Mouse (Mus musculus) heart, embryonic 14.5 days (tissue): ENCODE results near the gene Elof1. TPM values are rescaled to one million over a fixed set of nuclear protein-coding genes. Genes with fewer than 3 reads are reported as not detected.
"Not testable (repeated sequence)": the region's sequence is repeated elsewhere in the genome, so short reads cannot be mapped to it uniquely, and the experiment has no call there.

Source experiments
- ATAC-seq: fragments of 200-750 bp; cut with Nextera tagmentation; 2 replicates; pipeline ENCODE4 v1.8.0; 2017; ENCODE audit warnings: low read depth, moderate TSS enrichment; ENCODE audit not compliant: insufficient number of reproducible peaks, insufficient read depth, low FRiP score
- H3K27ac ChIP-seq, 2 experiments: fragments of 200-500 bp in 1 of 2; fragments of 300-500 bp in 1 of 2; sonication (generic) in 1 of 2; replicated peaks in 1 of 2; 2 replicates each; pipeline ENCODE4 v1.5.1; 2012 to 2014; ENCODE audit warnings: low read depth in 2 of 2, low read length in 2 of 2, control low read depth in 1 of 2, mild to moderate bottlenecking in 1 of 2, mixed read lengths in 1 of 2; ENCODE audit not compliant: control insufficient read depth in 1 of 2, insufficient read depth in 1 of 2
- H3K27me3 ChIP-seq: fragments of 300-500 bp; sonication (generic); 2 replicates; pipeline ENCODE4 v1.6.1; 2014; ENCODE audit warnings: mild to moderate bottlenecking, low read length, control low read depth; ENCODE audit not compliant: control insufficient read depth, insufficient read depth
- H3K36me3 ChIP-seq: fragments of 300-500 bp; sonication (generic); 2 replicates; pipeline ENCODE4 v1.6.1; 2014; ENCODE audit warnings: mild to moderate bottlenecking, control low read depth, low read length, mixed read lengths; ENCODE audit not compliant: control insufficient read depth, insufficient read depth
- H3K4me1 ChIP-seq, 2 experiments: fragments of 200-500 bp in 1 of 2; fragments of 300-500 bp in 1 of 2; sonication (generic) in 1 of 2; 2 replicates each; pipeline ENCODE4 v1.6.1; 2012 to 2014; ENCODE audit warnings: low read length in 2 of 2, control low read depth in 1 of 2, mixed read lengths in 1 of 2; ENCODE audit not compliant: control insufficient read depth in 2 of 2, insufficient read depth in 2 of 2
- H3K4me2 ChIP-seq: fragments of 300-500 bp; sonication (generic); 2 replicates; pipeline ENCODE4 v1.6.1; 2014; ENCODE audit warnings: mild to moderate bottlenecking, low read length
- H3K4me3 ChIP-seq, 2 experiments: fragments of 200-500 bp in 1 of 2; fragments of 300-500 bp in 1 of 2; sonication (generic) in 1 of 2; 2 replicates each; pipeline ENCODE4 v1.5.1; 2012 to 2014; ENCODE audit warnings: low read length in 2 of 2, mild to moderate bottlenecking in 2 of 2, control low read depth in 1 of 2, low read depth in 1 of 2, moderate library complexity in 1 of 2; ENCODE audit not compliant: control insufficient read depth in 1 of 2, insufficient read depth in 1 of 2
- H3K9ac ChIP-seq: fragments of 300-500 bp; sonication (generic); 2 replicates; pipeline ENCODE4 v1.6.1; 2014; ENCODE audit warnings: mild to moderate bottlenecking, low read length
- H3K9me3 ChIP-seq: fragments of 300-500 bp; sonication (generic); 2 replicates; pipeline ENCODE4 v1.6.1; 2016; ENCODE audit warnings: low read length, control low read depth; ENCODE audit not compliant: control insufficient read depth
- WGBS: fragments of 180-500 bp; shearing (Covaris S2); extraction: QIAGEN DNeasy Blood & Tissue Kit; methylation state at CpG from one replicate; pipeline ENCODE4 v1.1.7; 2014; 5-methylcytosine and 5-hydroxymethylcytosine counted together
- polyA plus RNA-seq: library from polyadenylated mRNA; unstranded; fragments of >200 nt; fragmentation: Nextera tagmentation; extraction: Ambion mirVana; gene quantifications from 2 replicates; pipeline ENCODE4 v1.2.1, GENCODE M21; 2014

Gene Elof1
- polyA plus RNA-seq, 1 experiment from 2014 or later, result 129 TPM

- no peaks in the 10 kb centered on the region for H3K27me3 ChIP-seq
- H3K4me1 ChIP-seq, result peaks cover 4 to 12% of the 10 kb centered on the region in 2 experiments
These were observed 31.7 kb downstream of the Elof1 start, which contains the start of gene Ecsit for GRCm38 (mm10) chr9:22085022-22085834. Gene Ecsit, minus strand, starts transcription at chr9:22085438.

GRCm38 (mm10) chr9:22084667-22085021, 32.3 kb downstream of the Elof1 start:
- Histone ChIP-seq H3K9ac (peak overlapping the region; percentile 87), H3K27ac (peak overlapping the region; percentile 36 to 73; a peak in 2 of 4 replicates), H3K4me1 (peaks cover 4 to 9% of the 10 kb centered on the region in 2 experiments), H3K4me2 (peak overlapping the region; percentile 85), H3K9me3 (no peaks in the 10 kb centered on the region), H3K27me3 (no peaks in the 10 kb centered on the region), H3K4me3 (peak overlapping the region; percentile 80 to 84), H3K36me3 (peaks cover 17% of the 10 kb centered on the region)
- 37% methylated on average over 4 of the region's 4 CpGs for WGBS
- ATAC-seq, result no peak; the same call in 1 of the 2 replicates

More at GRCm38 (mm10) chr9:22085022-22085834, 31.7 kb downstream of the Elof1 start, which contains the start of gene Ecsit:
- Histone ChIP-seq H3K4me3 (peak within 1 kb of the TSS; percentile 80 to 84), H3K9ac (peak within 1 kb of the TSS; percentile 87), H3K4me2 (peak within 1 kb of the TSS; percentile 85), H3K27ac (peak within 1 kb of the TSS; percentile 73 to 80), H3K9me3 (no peaks in the 10 kb centered on the region), H3K36me3 (peaks cover 11% of the 10 kb centered on the region)
- under 1% methylated on average over 48 of the region's 48 CpGs for WGBS
- peak; percentile 97 for ATAC-seq

GRCm38 (mm10) chr9:22076223-22076622, 40.7 kb downstream of the Elof1 start:
- Histone ChIP-seq H3K4me1 (no peaks in the 10 kb centered on the region), H3K4me3 (no peak overlapping the region), H3K36me3 (peaks cover 61% of the 10 kb centered on the region), H3K9ac (no peak overlapping the region), H3K4me2 (no peak overlapping the region), H3K27me3 (no peaks in the 10 kb centered on the region), H3K9me3 (no peaks in the 10 kb centered on the region), H3K27ac (no peak overlapping the region)
- WGBS, result 89% methylated on average over 23 of the region's 23 CpGs
- no peak for ATAC-seq

- H3K27ac ChIP-seq, ATAC-seq, H3K4me3 ChIP-seq, H3K9ac ChIP-seq, H3K4me2 ChIP-seq, H3K4me1 ChIP-seq, H3K27me3 ChIP-seq, H3K9me3 ChIP-seq: not testable (repeated sequence)
- WGBS, result 52% methylated on average over 4 of the region's 5 CpGs
- H3K36me3 ChIP-seq, result peaks cover 61% of the 10 kb centered on the region
These were observed 41.2 kb downstream of the Elof1 start for GRCm38 (mm10) chr9:22075778-22076177.

- WGBS, result 85% methylated on average over 4 of the region's 4 CpGs
- H3K4me2 ChIP-seq, result no peak overlapping the region
- peaks cover 3 to 11% of the 10 kb centered on the region in 2 experiments; a peak in 2 of 4 replicates for H3K4me1 ChIP-seq
- ATAC-seq, result no peak
- no peak overlapping the region for H3K27ac ChIP-seq
- H3K9ac ChIP-seq, result no peak overlapping the region
- H3K4me3 ChIP-seq, result no peak overlapping the region
- H3K9me3 ChIP-seq, result no peaks in the 10 kb centered on the region
- peaks cover 61% of the 10 kb centered on the region for H3K36me3 ChIP-seq
- no peaks in the 10 kb centered on the region for H3K27me3 ChIP-seq
These were observed 44.7 kb downstream of the Elof1 start for GRCm38 (mm10) chr9:22072276-22072675.

- peak within 1 kb of the TSS; percentile 79 for H3K9ac ChIP-seq
- H3K4me1 ChIP-seq, result peaks cover 3 to 11% of the 10 kb centered on the region in 2 experiments; a peak in 2 of 4 replicates
- H3K27me3 ChIP-seq, result no peaks in the 10 kb centered on the region
- H3K36me3 ChIP-seq, result peaks cover 55% of the 10 kb centered on the region
- H3K4me2 ChIP-seq, result peak within 1 kb of the TSS; percentile 57
- under 1% methylated on average over 87 of the region's 87 CpGs for WGBS
- peak within 1 kb of the TSS; percentile 58 to 96 for H3K4me3 ChIP-seq
- peak; percentile 98 for ATAC-seq
- peak within 1 kb of the TSS; percentile 95 to 97 for H3K27ac ChIP-seq
- no peaks in the 10 kb centered on the region for H3K9me3 ChIP-seq
These were observed 46.0 kb downstream of the Elof1 start, which contains the start of the genes Gm49318 and Zfp653 for GRCm38 (mm10) chr9:22070791-22071573. Gene Gm49318, minus strand, starts transcription at chr9:22071259. Gene Zfp653, minus strand, starts transcription at chr9:22071376.

- peaks cover 3 to 11% of the 10 kb centered on the region in 2 experiments; a peak in 2 of 4 replicates for H3K4me1 ChIP-seq
- H3K9me3 ChIP-seq, result no peaks in the 10 kb centered on the region
- peak overlapping the region; percentile 50 to 58 for H3K4me3 ChIP-seq
- peak overlapping the region; percentile 79 for H3K9ac ChIP-seq
- H3K27me3 ChIP-seq, result no peaks in the 10 kb centered on the region
- no peak for ATAC-seq
- H3K27ac ChIP-seq, result peak overlapping the region; percentile 68 to 95
- peaks cover 58% of the 10 kb centered on the region for H3K36me3 ChIP-seq
- WGBS, result 56% methylated on average over 4 of the region's 4 CpGs
- H3K4me2 ChIP-seq, result peak overlapping the region; percentile 57
These were observed 47.0 kb downstream of the Elof1 start for GRCm38 (mm10) chr9:22069881-22070553.
